8 mouse cellular contexts compared by ENCODE assay signal in genomic region chr2:179774440-179775110, GRCm38 (mm10).
DNase-seq lines count a peak whose midpoint lies in the region; ATAC-seq lines count a peak whose summit lies in the region.

No protein-coding gene starts in this region.

- H3K4me3 ChIP-seq in midbrain, embryonic 12.5 days: no peak overlapping the region
- H3K4me3 ChIP-seq in midbrain, embryonic 16.5 days (ENCODE audit: low read depth, low read length): no peak overlapping the region
- H3K4me3 ChIP-seq in limb, embryonic 10.5 days: no peak overlapping the region

- H3K27ac ChIP-seq in midbrain, embryonic 12.5 days (replicated peaks): no peak overlapping the region
- H3K27ac ChIP-seq in midbrain, embryonic 16.5 days (ENCODE audit: low read length): no peak overlapping the region
- 0 out of 2 replicates have a peak overlapping the region, but pooled peaks have one; percentile 16 for H3K27ac ChIP-seq in limb, embryonic 10.5 days

- DNase-seq in forelimb bud, embryonic 11.5 days (ENCODE audit: low read depth, low spot score): peak; percentile 27
- no peak for DNase-seq in limb, embryonic 10.5 days (ENCODE audit: low spot score)
- DNase-seq in adrenal gland, adult 2 months: no peak
- no peak for DNase-seq in retina, postnatal 1 day
- DNase-seq in right cerebral cortex, postnatal 4 days: no peak

- no peak overlapping the region for H3K4me2 ChIP-seq in midbrain, embryonic 12.5 days (replicated peaks)
- no peak overlapping the region for H3K4me2 ChIP-seq in midbrain, embryonic 16.5 days (ENCODE audit: low read length)

- no peak overlapping the region for H3K9ac ChIP-seq in midbrain, embryonic 12.5 days (replicated peaks)
- no peak overlapping the region for H3K9ac ChIP-seq in midbrain, embryonic 16.5 days (ENCODE audit: low read depth, low read length)

- peaks cover 34% of the 10 kb centered on the region for H3K4me1 ChIP-seq in midbrain, embryonic 12.5 days
- peaks cover 3% of the 10 kb centered on the region; the same call in 1 of the 2 replicates for H3K4me1 ChIP-seq in midbrain, embryonic 16.5 days (ENCODE audit: control insufficient read depth, insufficient read depth, low read length)
- H3K4me1 ChIP-seq in limb, embryonic 10.5 days: peaks cover 24% of the 10 kb centered on the region

- no peaks in the 10 kb centered on the region for H3K9me3 ChIP-seq in midbrain, embryonic 12.5 days
- no peaks in the 10 kb centered on the region for H3K9me3 ChIP-seq in midbrain, embryonic 16.5 days (replicated peaks; ENCODE audit: control insufficient read depth, low read length, poor library complexity, severe bottlenecking)
- H3K9me3 ChIP-seq in limb, embryonic 10.5 days (replicated peaks): no peaks in the 10 kb centered on the region

- no peaks in the 10 kb centered on the region for H3K36me3 ChIP-seq in midbrain, embryonic 12.5 days
- no peaks in the 10 kb centered on the region for H3K36me3 ChIP-seq in midbrain, embryonic 16.5 days (ENCODE audit: control insufficient read depth, insufficient read depth, low read length)
- no peaks in the 10 kb centered on the region for H3K36me3 ChIP-seq in limb, embryonic 10.5 days

- ATAC-seq in midbrain, embryonic 12.5 days (ENCODE audit: low FRiP score, low read depth): 0 out of 2 replicates have a peak, but pooled peaks have one; percentile 50
- no peak for ATAC-seq in midbrain, embryonic 16.5 days
- ATAC-seq in megakaryocyte-erythroid progenitor cell, adult 5-6 weeks (replicated peaks; ENCODE audit: low FRiP score, low TSS enrichment, poor library complexity, severe bottlenecking): no peak

- no peaks in the 10 kb centered on the region for H3K27me3 ChIP-seq in midbrain, embryonic 12.5 days
- H3K27me3 ChIP-seq in midbrain, embryonic 16.5 days (ENCODE audit: control insufficient read depth, insufficient read depth, low read depth, low read length): no peaks in the 10 kb centered on the region
- 0 out of 2 replicates have a peak, but pooled peaks cover 8% of the 10 kb centered on the region for H3K27me3 ChIP-seq in limb, embryonic 10.5 days (ENCODE audit: low read depth, poor library complexity, severe bottlenecking)

- 11% methylated on average over 13 of the region's 13 CpGs for WGBS in midbrain, embryonic 12.5 days
- WGBS in midbrain, embryonic 16.5 days: 22% methylated on average over 13 of the region's 13 CpGs
- WGBS in limb, embryonic 10.5 days: 15% methylated on average over 13 of the region's 13 CpGs
